Mouse (Mus musculus): Measurements from ENCODE around the gene Tmem186. TPM values are rescaled to one million over a fixed set of nuclear protein-coding genes. Genes with fewer than 3 reads are reported as not detected.

The Tmem186 gene
- total and polyA plus RNA-seq, 2 experiments from 2014 or later: 16.3 to 22.9 TPM

GRCm38 (mm10) chr16:8639466-8640191 lies 2.1 kb upstream of the Tmem186 start:
- Histone ChIP-seq H3K36me3 (ENCODE audit: insufficient read depth) (peaks cover 26% of the 10 kb centered on the region), H3K9me3 (ENCODE audit: low read length) (no peaks in the 10 kb centered on the region), H3K4me2 (ENCODE audit: low read depth) (no peak overlapping the region), H3K4me1 (ENCODE audit: insufficient read depth) (peaks cover 10% of the 10 kb centered on the region), H3K27ac (ENCODE audit: low read depth, low read length) (no peak overlapping the region), H3K4me3 (ENCODE audit: low read depth, low read length) (no peak overlapping the region), H3K27me3 (ENCODE audit: insufficient read depth, low read length) (no peaks in the 10 kb centered on the region), H3K9ac (no peak overlapping the region)
- no peak for ATAC-seq
- DNase-seq: no peak
- no peak for TF ChIP-seq CTCF (IDR thresholded peaks at IDR 0.05; ENCODE audit: low read depth)
- 92% methylated on average over 11 of the region's 11 CpGs for WGBS

- whole genome bisulfite sequencing: 47% methylated on average over 7 of the region's 7 CpGs
- TF ChIP-seq CTCF (IDR thresholded peaks at IDR 0.05; ENCODE audit: low read depth): no peak
- Histone ChIP-seq H3K36me3 (ENCODE audit: insufficient read depth) (peaks cover 16% of the 10 kb centered on the region), H3K9ac (peak overlapping the region; percentile 81), H3K4me3 (ENCODE audit: low read depth, low read length) (peak overlapping the region; percentile 78), H3K27ac (ENCODE audit: low read depth, low read length) (peak overlapping the region; percentile 93; the same call in 1 of the 2 replicates), H3K9me3 (ENCODE audit: low read length) (no peaks in the 10 kb centered on the region), H3K27me3 (ENCODE audit: insufficient read depth, low read length) (no peaks in the 10 kb centered on the region), H3K4me2 (ENCODE audit: low read depth) (peak overlapping the region; percentile 85), H3K4me1 (ENCODE audit: insufficient read depth) (peaks cover 10% of the 10 kb centered on the region)
- ATAC-seq (no peak), DNase-seq (no peak)
Observed at GRCm38 (mm10) chr16:8638131-8638530, 619 bp upstream of the Tmem186 start.

GRCm38 (mm10) chr16:8636867-8637216 lies 670 bp downstream of the Tmem186 start:
- under 1% methylated on average over 13 of the region's 13 CpGs for WGBS
- ATAC-seq: no peak

GRCm38 (mm10) chr16:8631428-8631827 lies 6.1 kb downstream of the Tmem186 start:
- H3K27ac ChIP-seq (ENCODE audit: low read depth, low read length): no peak overlapping the region
- no peak overlapping the region for H3K9ac ChIP-seq
- H3K4me3 ChIP-seq (ENCODE audit: low read depth, low read length): no peak overlapping the region
- H3K4me1 ChIP-seq (ENCODE audit: insufficient read depth): 0 out of 2 replicates have a peak, but pooled peaks cover 4% of the 10 kb centered on the region
- H3K27me3 ChIP-seq (ENCODE audit: insufficient read depth, low read length): no peaks in the 10 kb centered on the region
- peaks cover 14% of the 10 kb centered on the region; the same call in 1 of the 2 replicates for H3K36me3 ChIP-seq (ENCODE audit: insufficient read depth)
- DNase-seq (no peak), ATAC-seq (no peak)
- WGBS: 92% methylated on average over 5 of the region's 5 CpGs
- TF ChIP-seq CTCF (IDR thresholded peaks at IDR 0.05; ENCODE audit: low read depth): no peak
- no peak overlapping the region for H3K4me2 ChIP-seq (ENCODE audit: low read depth)
- no peaks in the 10 kb centered on the region for H3K9me3 ChIP-seq (ENCODE audit: low read length)

More at GRCm38 (mm10) chr16:8636867-8637216, 670 bp downstream of the Tmem186 start:
- peak overlapping the region; percentile 81 for H3K9ac ChIP-seq
- peak overlapping the region; percentile 78 for H3K4me3 ChIP-seq (ENCODE audit: low read depth, low read length)
- peaks cover 10% of the 10 kb centered on the region for H3K4me1 ChIP-seq (ENCODE audit: insufficient read depth)
- no peaks in the 10 kb centered on the region for H3K27me3 ChIP-seq (ENCODE audit: insufficient read depth, low read length)
- DNase-seq: no peak
- H3K9me3 ChIP-seq (ENCODE audit: low read length): no peaks in the 10 kb centered on the region
- TF ChIP-seq CTCF (IDR thresholded peaks at IDR 0.05; ENCODE audit: low read depth): no peak
- peaks cover 14% of the 10 kb centered on the region; the same call in 1 of the 2 replicates for H3K36me3 ChIP-seq (ENCODE audit: insufficient read depth)
- peak overlapping the region; percentile 84 for H3K27ac ChIP-seq (ENCODE audit: low read depth, low read length)
- peak overlapping the region; percentile 85 for H3K4me2 ChIP-seq (ENCODE audit: low read depth)

GRCm38 (mm10) chr16:8630419-8630818 lies 7.1 kb downstream of the Tmem186 start:
- TF ChIP-seq CTCF (IDR thresholded peaks at IDR 0.05; ENCODE audit: low read depth): no peak

GRCm38 (mm10) chr16:8620315-8621115 lies 17.0 kb downstream of the Tmem186 start:
- no peak for ATAC-seq
- no peak overlapping the region for H3K9ac ChIP-seq

More at GRCm38 (mm10) chr16:8630419-8630818, 7.1 kb downstream of the Tmem186 start:
- Histone ChIP-seq H3K36me3 (ENCODE audit: insufficient read depth) (peaks cover 8% of the 10 kb centered on the region; the same call in 1 of the 2 replicates), H3K4me3 (ENCODE audit: low read depth, low read length) (no peak overlapping the region), H3K27ac (ENCODE audit: low read depth, low read length) (no peak overlapping the region), H3K27me3 (ENCODE audit: insufficient read depth, low read length) (no peaks in the 10 kb centered on the region), H3K9ac (no peak overlapping the region), H3K4me1 (ENCODE audit: insufficient read depth) (no peaks in the 10 kb centered on the region), H3K4me2 (ENCODE audit: low read depth) (no peak overlapping the region), H3K9me3 (ENCODE audit: low read length) (no peaks in the 10 kb centered on the region)
- 79% methylated on average over 2 of the region's 2 CpGs for WGBS
- no peak for ATAC-seq
- no peak for DNase-seq

More at GRCm38 (mm10) chr16:8620315-8621115, 17.0 kb downstream of the Tmem186 start:
- peaks cover 9% of the 10 kb centered on the region for H3K36me3 ChIP-seq (ENCODE audit: insufficient read depth)
- WGBS: 82% methylated on average over 16 of the region's 16 CpGs
- no peaks in the 10 kb centered on the region for H3K4me1 ChIP-seq (ENCODE audit: insufficient read depth)
- H3K4me3 ChIP-seq (ENCODE audit: low read depth, low read length): no peak overlapping the region
- no peak overlapping the region for H3K27ac ChIP-seq (ENCODE audit: low read depth, low read length)
- no peaks in the 10 kb centered on the region for H3K27me3 ChIP-seq (ENCODE audit: insufficient read depth, low read length)
- no peaks in the 10 kb centered on the region for H3K9me3 ChIP-seq (ENCODE audit: low read length)
- no peak overlapping the region for H3K4me2 ChIP-seq (ENCODE audit: low read depth)
- no peak for TF ChIP-seq CTCF (IDR thresholded peaks at IDR 0.05; ENCODE audit: low read depth)
- DNase-seq: no peak
